Mouse (Mus musculus): ENCODE results near the gene Six5. TPM values are rescaled to one million over a fixed set of nuclear protein-coding genes. Genes with fewer than 3 reads are reported as not detected.
A peak's percentile ranks its signal among the peaks of the same experiment; 100 is the strongest.

Gene Six5
- polyA plus RNA-seq, 1 experiment from 2014 or later = 7.1 TPM

GRCm38 (mm10) chr7:19075723-19076585 lies 18.4 kb upstream of the Six5 start, which contains the start of gene Dmwd:
Gene Dmwd, plus strand, starts transcription at chr7:19076227.
- WGBS = 1% methylated on average over 91 of the region's 91 CpGs
- peaks cover 35% of the 10 kb centered on the region for H3K4me1 ChIP-seq (replicated peaks)
- no peaks in the 10 kb centered on the region for H3K27me3 ChIP-seq (replicated peaks)

GRCm38 (mm10) chr7:19076586-19076991 lies 17.8 kb upstream of the Six5 start:
- Histone ChIP-seq H3K27ac (ENCODE audit: poor library complexity, severe bottlenecking) (peak overlapping the region; percentile 81), H3K9me3 (replicated peaks) (no peaks in the 10 kb centered on the region; the same call in 1 of the 2 replicates), H3K9ac (peak overlapping the region; percentile 99), H3K4me1 (replicated peaks) (peaks cover 41% of the 10 kb centered on the region), H3K4me2 (peak overlapping the region; percentile 95), H3K27me3 (replicated peaks) (no peaks in the 10 kb centered on the region), H3K36me3 (peaks cover 38% of the 10 kb centered on the region), H3K4me3 (peak overlapping the region; percentile 99)
- ATAC-seq (ENCODE audit: insufficient number of reproducible peaks, low FRiP score) = no peak
- under 1% methylated on average over 22 of the region's 22 CpGs for WGBS

More at GRCm38 (mm10) chr7:19075723-19076585, 18.4 kb upstream of the Six5 start, which contains the start of gene Dmwd:
- Histone ChIP-seq H3K9me3 (replicated peaks) (no peaks in the 10 kb centered on the region; the same call in 1 of the 2 replicates), H3K4me2 (peak within 1 kb of the TSS; percentile 95), H3K9ac (peak within 1 kb of the TSS; percentile 99), H3K36me3 (peaks cover 31% of the 10 kb centered on the region), H3K27ac (ENCODE audit: poor library complexity, severe bottlenecking) (peak within 1 kb of the TSS; percentile 81), H3K4me3 (peak within 1 kb of the TSS; percentile 99)
- peak; percentile 97 for ATAC-seq (ENCODE audit: insufficient number of reproducible peaks, low FRiP score)

- H3K36me3 ChIP-seq = peaks cover 49% of the 10 kb centered on the region
- peak overlapping the region; percentile 99 for H3K9ac ChIP-seq
- peak overlapping the region; percentile 99 for H3K4me3 ChIP-seq
- H3K27me3 ChIP-seq (replicated peaks) = no peaks in the 10 kb centered on the region
- peaks cover 53% of the 10 kb centered on the region for H3K4me1 ChIP-seq (replicated peaks)
- no peak for ATAC-seq (ENCODE audit: insufficient number of reproducible peaks, low FRiP score)
- 69% methylated on average over 14 of the region's 14 CpGs for WGBS
- no peak overlapping the region; the same call in 1 of the 2 replicates for H3K27ac ChIP-seq (ENCODE audit: poor library complexity, severe bottlenecking)
- peak overlapping the region; percentile 95 for H3K4me2 ChIP-seq
- no peaks in the 10 kb centered on the region; the same call in 1 of the 2 replicates for H3K9me3 ChIP-seq (replicated peaks)
Observed at GRCm38 (mm10) chr7:19077761-19078160, 16.6 kb upstream of the Six5 start.

- ATAC-seq (ENCODE audit: insufficient number of reproducible peaks, low FRiP score) = no peak
- no peak overlapping the region for H3K4me3 ChIP-seq
- H3K27ac ChIP-seq (ENCODE audit: poor library complexity, severe bottlenecking) = no peak overlapping the region
- no peaks in the 10 kb centered on the region; the same call in 1 of the 2 replicates for H3K9me3 ChIP-seq (replicated peaks)
- peaks cover 54% of the 10 kb centered on the region for H3K36me3 ChIP-seq
- no peaks in the 10 kb centered on the region for H3K27me3 ChIP-seq (replicated peaks)
- 74% methylated on average over 3 of the region's 3 CpGs for WGBS
- H3K4me1 ChIP-seq (replicated peaks) = peaks cover 62% of the 10 kb centered on the region
- H3K9ac ChIP-seq = no peak overlapping the region
- H3K4me2 ChIP-seq = no peak overlapping the region
Observed at GRCm38 (mm10) chr7:19078732-19079131, 15.7 kb upstream of the Six5 start.

- WGBS = 87% methylated on average over 19 of the region's 19 CpGs
- Histone ChIP-seq H3K4me2 (no peak overlapping the region), H3K27ac (ENCODE audit: poor library complexity, severe bottlenecking) (no peak overlapping the region), H3K27me3 (replicated peaks) (no peaks in the 10 kb centered on the region), H3K4me1 (replicated peaks) (peaks cover 75% of the 10 kb centered on the region), H3K4me3 (no peak overlapping the region), H3K9ac (no peak overlapping the region), H3K9me3 (replicated peaks) (no peaks in the 10 kb centered on the region), H3K36me3 (peaks cover 54% of the 10 kb centered on the region)
- ATAC-seq (ENCODE audit: insufficient number of reproducible peaks, low FRiP score) = no peak
Observed at GRCm38 (mm10) chr7:19080451-19080950, 13.9 kb upstream of the Six5 start.

GRCm38 (mm10) chr7:19082171-19082570 lies 12.2 kb upstream of the Six5 start:
- Histone ChIP-seq H3K27ac (ENCODE audit: poor library complexity, severe bottlenecking) (peak overlapping the region; percentile 76), H3K4me3 (no peak overlapping the region), H3K9ac (peak overlapping the region; percentile 42; the same call in 1 of the 2 replicates), H3K27me3 (replicated peaks) (no peaks in the 10 kb centered on the region), H3K4me1 (replicated peaks) (peaks cover 85% of the 10 kb centered on the region), H3K36me3 (peaks cover 64% of the 10 kb centered on the region), H3K9me3 (replicated peaks) (no peaks in the 10 kb centered on the region), H3K4me2 (no peak overlapping the region)
- no peak for ATAC-seq (ENCODE audit: insufficient number of reproducible peaks, low FRiP score)
- 85% methylated on average over 4 of the region's 4 CpGs for WGBS

- Histone ChIP-seq H3K36me3 (peaks cover 70% of the 10 kb centered on the region), H3K9ac (peak overlapping the region; percentile 60), H3K27ac (ENCODE audit: poor library complexity, severe bottlenecking) (peak overlapping the region; percentile 76), H3K4me3 (peak overlapping the region; percentile 30; the same call in 1 of the 2 replicates), H3K27me3 (replicated peaks) (no peaks in the 10 kb centered on the region), H3K4me1 (replicated peaks) (peaks cover 76% of the 10 kb centered on the region), H3K9me3 (replicated peaks) (no peaks in the 10 kb centered on the region), H3K4me2 (peak overlapping the region; percentile 53)
- WGBS = 40% methylated on average over 6 of the region's 6 CpGs
- ATAC-seq (ENCODE audit: insufficient number of reproducible peaks, low FRiP score) = no peak
Observed at GRCm38 (mm10) chr7:19083096-19083495, 11.3 kb upstream of the Six5 start.

GRCm38 (mm10) chr7:19083701-19084100 lies 10.7 kb upstream of the Six5 start, which contains the start of gene Dmpk:
Gene Dmpk, plus strand, starts transcription at chr7:19083849.
- WGBS = 32% methylated on average over 10 of the region's 10 CpGs
- Histone ChIP-seq H3K4me3 (peak within 1 kb of the TSS; percentile 30), H3K4me2 (peak within 1 kb of the TSS; percentile 53), H3K4me1 (replicated peaks) (peaks cover 72% of the 10 kb centered on the region), H3K27ac (ENCODE audit: poor library complexity, severe bottlenecking) (peak within 1 kb of the TSS; percentile 76), H3K36me3 (peaks cover 70% of the 10 kb centered on the region), H3K9ac (peak within 1 kb of the TSS; percentile 61), H3K9me3 (replicated peaks) (no peaks in the 10 kb centered on the region), H3K27me3 (replicated peaks) (no peaks in the 10 kb centered on the region)
- ATAC-seq (ENCODE audit: insufficient number of reproducible peaks, low FRiP score) = peak; percentile 25; the same call in 1 of the 2 replicates

- Histone ChIP-seq H3K9me3 (replicated peaks) (no peaks in the 10 kb centered on the region), H3K4me1 (replicated peaks) (peaks cover 69% of the 10 kb centered on the region), H3K27me3 (replicated peaks) (no peaks in the 10 kb centered on the region), H3K4me3 (peak overlapping the region; percentile 30), H3K36me3 (peaks cover 69% of the 10 kb centered on the region), H3K4me2 (peak overlapping the region; percentile 53), H3K27ac (ENCODE audit: poor library complexity, severe bottlenecking) (peak overlapping the region; percentile 76; the same call in 1 of the 2 replicates), H3K9ac (peak overlapping the region; percentile 61)
- WGBS = 72% methylated on average over 6 of the region's 6 CpGs
- 0 out of 2 replicates have a peak, but pooled peaks have one; percentile 1 for ATAC-seq (ENCODE audit: insufficient number of reproducible peaks, low FRiP score)
Observed at GRCm38 (mm10) chr7:19084277-19084771, 10.1 kb upstream of the Six5 start.

GRCm38 (mm10) chr7:19084921-19085473 lies 9.4 kb upstream of the Six5 start:
- Histone ChIP-seq H3K36me3 (peaks cover 67% of the 10 kb centered on the region), H3K4me1 (replicated peaks) (peaks cover 63% of the 10 kb centered on the region), H3K27ac (ENCODE audit: poor library complexity, severe bottlenecking) (0 out of 2 replicates have a peak overlapping the region, but pooled peaks have one; percentile 23), H3K4me3 (no peak overlapping the region), H3K9ac (peak overlapping the region; percentile 55), H3K9me3 (replicated peaks) (no peaks in the 10 kb centered on the region), H3K4me2 (peak overlapping the region; percentile 53), H3K27me3 (replicated peaks) (no peaks in the 10 kb centered on the region)
- 31% methylated on average over 9 of the region's 9 CpGs for WGBS
- ATAC-seq (ENCODE audit: insufficient number of reproducible peaks, low FRiP score) = no peak

All from heart, embryonic 12.5 days (tissue).